Mouse (Mus musculus) gastrocnemius, postnatal 14 days (tissue): ENCODE measurements at regions not wholly inside any gene's neighbourhood (a gene's known extent, or its start where the extent isn't known, plus 50 kb on each side); places are given as distances from the start of the nearest gene placed in this dataset.

ENCODE experiments used
- DNase-seq: peaks from one replicate; pipeline ENCODE4 v3.0.0; 2021; ENCODE audit warnings: mixed read lengths
- intact Hi-C: fragments of 180-260 bp; cut with DNase I; formaldehyde crosslinking; loops from one replicate; pipeline ENCODE4 v1.15.1; 2025; ENCODE audit warnings: low total_unique reads
- microRNA-seq, 2 experiments: library from miRNA; unstranded; fragments of <30 nt; microRNA quantifications; one replicate each; pipeline ENCODE4 v1.2.0; 2021

DNA sequence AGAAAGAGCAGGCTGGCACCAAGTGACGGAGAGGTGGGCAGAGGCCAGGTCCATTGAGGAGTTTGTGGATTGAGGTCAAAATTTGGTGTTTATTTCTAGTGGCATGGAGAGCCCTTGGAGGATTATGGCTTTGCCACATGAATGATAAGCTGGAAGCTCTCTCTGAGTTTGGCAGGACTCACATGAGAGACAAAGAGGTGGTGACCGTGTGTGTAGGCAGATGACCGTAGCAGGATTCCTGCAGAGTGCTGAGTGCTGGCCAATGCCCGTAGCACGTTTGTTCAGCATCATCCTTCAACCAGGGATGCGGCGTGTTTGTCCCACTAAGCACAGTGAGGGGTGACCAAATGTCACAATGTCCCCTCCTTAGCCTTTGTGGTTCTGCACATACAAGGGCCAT, 58.1 kb upstream of the Lhx5 start:
- no peak for DNase-seq
- intact Hi-C loops = no loop called here

Small RNA genes lying in the stretch of these regions (microRNA-seq; reads per million reads assigned to microRNA genes)
- gene Gm26474 = 0 reads per million in 2 experiments
